Mouse (Mus musculus) lung, embryonic 14.5 days (tissue): ENCODE measurements around the gene Gpc6. TPM values are rescaled to one million over a fixed set of nuclear protein-coding genes. Genes with fewer than 3 reads are reported as not detected.

Experiments
- ATAC-seq: fragments of 200-750 bp; cut with Nextera tagmentation; 2 replicates; pipeline ENCODE4 v1.8.0; 2017; ENCODE audit warnings: mild to moderate bottlenecking, moderate TSS enrichment, moderate library complexity; ENCODE audit not compliant: insufficient read depth
- DNase-seq: peaks from one replicate; pipeline ENCODE4 v3.0.0-alpha.2; 2015
- H3K27ac ChIP-seq: fragments of 300-500 bp; sonication (generic); 2 replicates; pipeline ENCODE4 v1.5.1; 2014; ENCODE audit warnings: low read depth, mild to moderate bottlenecking, moderate library complexity
- H3K27me3 ChIP-seq: fragments of 300-500 bp; sonication (generic); 2 replicates; pipeline ENCODE4 v1.6.1; 2014; ENCODE audit warnings: low read length, control low read depth; ENCODE audit not compliant: insufficient read depth
- H3K36me3 ChIP-seq: fragments of 300-500 bp; sonication (generic); 2 replicates; pipeline ENCODE4 v1.6.1; 2014; ENCODE audit warnings: control low read depth; ENCODE audit not compliant: insufficient read depth
- H3K4me1 ChIP-seq: fragments of 300-500 bp; sonication (generic); 2 replicates; pipeline ENCODE4 v1.6.1; 2014; ENCODE audit warnings: antibody characterized with exemption, control low read depth; ENCODE audit not compliant: insufficient read depth
- H3K4me2 ChIP-seq: fragments of 300-500 bp; sonication (generic); 2 replicates; pipeline ENCODE4 v1.6.1; 2014; ENCODE audit warnings: mild to moderate bottlenecking
- H3K4me3 ChIP-seq: fragments of 300-500 bp; sonication (generic); 2 replicates; pipeline ENCODE4 v1.5.1; 2014; ENCODE audit warnings: low read depth, low read length
- H3K9ac ChIP-seq: fragments of 300-500 bp; sonication (generic); 2 replicates; pipeline ENCODE4 v1.6.1; 2014
- H3K9me3 ChIP-seq: fragments of 300-500 bp; sonication (generic); 2 replicates; pipeline ENCODE4 v1.6.1; 2016; ENCODE audit warnings: low read depth, low read length, control low read depth
- CTCF ChIP-seq: IDR thresholded peaks from 2 replicates; pipeline ENCODE4 v1.5.1; 2016; ENCODE audit warnings: antibody characterized with exemption, low read depth
- WGBS: fragments of 180-500 bp; shearing (Covaris S2); extraction: QIAGEN DNeasy Blood & Tissue Kit; methylation state at CpG from one replicate; pipeline ENCODE4 v1.1.7; 2014; 5-methylcytosine and 5-hydroxymethylcytosine counted together
- polyA plus RNA-seq: library from polyadenylated mRNA; unstranded; fragments of >200 nt; fragmentation: Nextera tagmentation; extraction: Ambion mirVana; gene quantifications from 2 replicates; pipeline ENCODE4 v1.2.1, GENCODE M21; 2014

Gpc6 gene
- polyA plus RNA-seq, 1 experiment from 2014 or later = 38.9 TPM

DNA sequence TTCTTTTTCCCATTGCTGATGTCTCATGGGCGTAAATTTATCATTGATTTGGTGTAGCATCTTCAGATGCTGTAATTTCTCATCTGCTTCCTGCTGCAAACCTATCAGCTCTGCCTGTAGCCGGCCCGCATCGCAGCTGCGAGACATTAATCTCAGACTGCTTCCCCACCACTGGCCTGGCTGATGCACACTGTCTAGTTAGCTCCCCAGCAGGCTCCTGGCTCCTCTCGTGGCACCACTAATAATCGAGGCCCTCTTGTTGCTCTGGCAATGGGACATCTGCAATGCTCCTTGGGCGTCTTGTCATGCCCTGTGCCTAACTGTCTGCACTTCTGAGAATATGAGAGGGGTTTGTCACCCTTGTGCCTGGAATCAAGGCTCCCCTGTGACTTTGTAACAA, 906.2 kb downstream of the Gpc6 start:
- no peaks in the 10 kb centered on the region for H3K27me3 ChIP-seq
- 76% methylated on average over 8 of the region's 8 CpGs for WGBS

DNA sequence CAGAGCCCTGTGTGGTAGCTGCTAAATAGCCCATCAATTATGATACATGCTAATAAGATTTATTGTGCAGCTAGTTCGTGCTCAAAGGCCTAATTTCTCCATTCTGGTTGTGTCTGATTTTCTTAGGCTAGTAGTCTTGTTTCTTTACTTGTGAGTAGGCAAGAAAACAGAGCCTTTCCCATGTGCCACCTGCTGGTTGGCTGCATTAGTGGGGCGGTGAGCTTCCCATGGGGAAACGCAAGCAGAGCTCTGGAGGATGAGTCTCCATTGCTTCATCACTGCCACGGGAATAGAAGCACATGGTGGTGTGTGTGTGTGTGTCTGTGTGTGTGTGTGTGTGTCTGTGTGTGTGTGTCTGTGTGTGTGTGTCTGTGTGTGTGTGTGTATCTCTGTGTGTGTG, 906.6 kb downstream of the Gpc6 start:
- Histone ChIP-seq H3K4me3 (no peak overlapping the region), H3K9ac (no peak overlapping the region), H3K9me3 (no peaks in the 10 kb centered on the region), H3K4me2 (no peak overlapping the region), H3K4me1 (no peaks in the 10 kb centered on the region), H3K27ac (no peak overlapping the region), H3K36me3 (no peaks in the 10 kb centered on the region), H3K27me3 (no peaks in the 10 kb centered on the region)
- 72% methylated on average over 4 of the region's 4 CpGs for WGBS
- TF ChIP-seq CTCF = peak; percentile 58
- peak; percentile 57 for DNase-seq
- no peak for ATAC-seq

More for the DNA sequence above, 906.2 kb downstream of the Gpc6 start:
- DNase-seq = no peak
- Histone ChIP-seq H3K9me3 (no peaks in the 10 kb centered on the region), H3K9ac (no peak overlapping the region), H3K4me1 (no peaks in the 10 kb centered on the region), H3K27ac (no peak overlapping the region), H3K4me2 (no peak overlapping the region), H3K4me3 (no peak overlapping the region), H3K36me3 (no peaks in the 10 kb centered on the region)
- TF ChIP-seq CTCF = no peak
- no peak for ATAC-seq

DNA sequence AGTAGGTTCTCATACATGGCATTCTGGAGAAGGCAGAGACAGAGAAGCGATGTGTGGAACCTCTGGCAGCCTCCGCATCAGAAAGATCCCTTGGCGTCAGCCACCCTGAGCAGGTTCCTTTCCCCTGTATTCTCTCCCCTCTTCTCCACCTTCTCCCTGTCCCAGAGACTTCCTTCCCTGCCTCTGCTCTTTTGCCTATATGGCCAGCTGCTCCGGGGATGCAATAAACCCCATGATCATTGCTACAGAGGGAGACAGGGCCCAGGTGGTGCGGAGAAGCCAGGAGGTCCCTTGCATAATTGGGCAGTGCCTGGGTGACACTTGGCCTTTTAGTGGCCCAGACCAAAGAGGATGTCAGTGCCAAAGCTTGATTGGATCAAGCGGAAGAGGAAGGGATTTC, 910.4 kb downstream of the Gpc6 start:
- Histone ChIP-seq H3K4me1 (no peaks in the 10 kb centered on the region), H3K27ac (no peak overlapping the region), H3K27me3 (no peaks in the 10 kb centered on the region), H3K9me3 (no peaks in the 10 kb centered on the region), H3K9ac (no peak overlapping the region), H3K36me3 (no peaks in the 10 kb centered on the region), H3K4me3 (no peak overlapping the region), H3K4me2 (no peak overlapping the region)
- ATAC-seq (no peak), DNase-seq (no peak)
- 94% methylated on average over 6 of the region's 6 CpGs for WGBS
- TF ChIP-seq CTCF = no peak

DNA sequence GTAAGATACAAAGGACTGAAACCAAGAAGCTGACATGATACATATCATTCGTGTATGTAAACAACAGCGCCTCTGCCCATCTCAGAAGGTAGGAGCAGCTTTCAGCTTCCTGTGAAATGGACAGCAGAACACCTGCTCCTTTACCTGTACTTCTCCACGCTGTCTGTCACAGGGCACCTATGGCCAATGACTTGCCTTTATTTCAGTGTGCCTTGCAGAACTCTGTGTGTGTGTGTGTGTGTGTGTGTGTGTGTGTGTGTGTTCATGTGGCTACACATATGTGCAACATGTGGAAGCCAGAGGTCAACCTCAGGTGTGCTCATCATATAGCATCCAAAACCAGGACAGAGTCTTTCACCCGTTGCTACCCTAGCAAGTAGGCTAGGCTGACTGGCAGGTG, 911.9 kb downstream of the Gpc6 start:
- Histone ChIP-seq H3K9ac (no peak overlapping the region), H3K4me2 (no peak overlapping the region), H3K36me3 (no peaks in the 10 kb centered on the region), H3K27me3 (no peaks in the 10 kb centered on the region), H3K27ac (no peak overlapping the region), H3K9me3 (no peaks in the 10 kb centered on the region), H3K4me3 (no peak overlapping the region), H3K4me1 (peaks cover 7% of the 10 kb centered on the region; the same call in 1 of the 2 replicates)
- no peak for TF ChIP-seq CTCF
- ATAC-seq = no peak
- 90% methylated on average over 4 of the region's 4 CpGs for WGBS
- no peak for DNase-seq

GRCm38 (mm10) chr14:117837715-117838114, 912.6 kb downstream of the Gpc6 start:
- no peaks in the 10 kb centered on the region for H3K36me3 ChIP-seq
- no peaks in the 10 kb centered on the region for H3K9me3 ChIP-seq
- H3K9ac ChIP-seq = no peak overlapping the region
- ATAC-seq (no peak), DNase-seq (no peak)
- no peaks in the 10 kb centered on the region for H3K27me3 ChIP-seq
- H3K4me2 ChIP-seq = no peak overlapping the region
- H3K4me1 ChIP-seq = peaks cover 7% of the 10 kb centered on the region; the same call in 1 of the 2 replicates
- H3K27ac ChIP-seq = no peak overlapping the region
- WGBS = 65% methylated on average over 3 of the region's 3 CpGs
- TF ChIP-seq CTCF = no peak
- no peak overlapping the region for H3K4me3 ChIP-seq

GRCm38 (mm10) chr14:117841211-117841610, 916.1 kb downstream of the Gpc6 start:
- no peak overlapping the region for H3K9ac ChIP-seq
- H3K27me3 ChIP-seq = no peaks in the 10 kb centered on the region
- DNase-seq (no peak), ATAC-seq (no peak)
- 54% methylated on average over 4 of the region's 4 CpGs for WGBS
- no peaks in the 10 kb centered on the region for H3K36me3 ChIP-seq
- no peak overlapping the region for H3K4me3 ChIP-seq
- H3K9me3 ChIP-seq = no peaks in the 10 kb centered on the region
- no peak overlapping the region for H3K4me2 ChIP-seq
- TF ChIP-seq CTCF = no peak
- no peak overlapping the region for H3K27ac ChIP-seq
- H3K4me1 ChIP-seq = peaks cover 7% of the 10 kb centered on the region; the same call in 1 of the 2 replicates

DNA sequence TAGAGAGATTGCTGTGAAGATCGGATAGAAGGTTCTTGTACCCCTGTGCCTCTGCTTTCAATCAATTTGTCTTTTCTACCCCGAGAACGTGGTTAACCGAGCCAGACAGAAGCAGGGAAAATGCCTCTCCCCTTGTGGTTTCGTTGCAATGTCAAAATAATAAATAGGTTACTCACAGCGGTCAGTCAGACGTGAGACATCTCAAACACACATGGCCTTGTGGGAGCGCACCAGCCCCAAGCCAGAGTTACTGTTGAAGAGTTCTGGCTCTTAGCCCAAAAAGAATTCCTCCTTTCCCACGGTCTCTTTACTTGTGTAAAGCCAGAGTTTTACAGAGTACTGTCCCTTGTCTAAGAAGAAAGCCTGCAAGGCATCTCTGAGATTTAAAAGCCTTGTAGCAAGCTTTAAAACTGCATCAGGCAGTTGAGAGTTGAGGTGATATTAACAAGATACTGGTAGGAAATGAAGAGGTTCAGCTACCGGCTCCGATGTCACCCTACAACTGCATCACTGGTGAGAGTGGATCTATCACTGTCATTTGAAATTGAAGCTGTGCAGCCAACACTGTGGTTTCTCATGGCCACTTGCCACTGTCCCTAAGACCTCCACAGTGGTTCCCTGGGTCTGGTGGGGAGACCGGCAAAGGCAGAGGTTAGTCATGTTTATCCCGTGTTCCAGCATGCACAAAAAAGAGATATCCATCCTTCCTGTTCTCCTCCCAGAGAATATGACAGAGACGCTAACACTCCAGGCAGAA, 916.9 kb downstream of the Gpc6 start:
- Histone ChIP-seq H3K4me2 (peak overlapping the region; percentile 20; the same call in 1 of the 2 replicates), H3K27me3 (no peaks in the 10 kb centered on the region), H3K36me3 (no peaks in the 10 kb centered on the region), H3K4me3 (no peak overlapping the region), H3K4me1 (peaks cover 7% of the 10 kb centered on the region; the same call in 1 of the 2 replicates), H3K9ac (no peak overlapping the region), H3K27ac (no peak overlapping the region), H3K9me3 (no peaks in the 10 kb centered on the region)
- 45% methylated on average over 14 of the region's 14 CpGs for WGBS
- no peak for TF ChIP-seq CTCF
- DNase-seq (peak; percentile 84), ATAC-seq (peak; percentile 70)
